Mouse (Mus musculus): ENCODE results near the gene Ptpro. TPM values are rescaled to one million over a fixed set of nuclear protein-coding genes. Genes with fewer than 3 reads are reported as not detected.

Gene Ptpro
- total RNA-seq, 1 experiment: 0.31 TPM

DNA sequence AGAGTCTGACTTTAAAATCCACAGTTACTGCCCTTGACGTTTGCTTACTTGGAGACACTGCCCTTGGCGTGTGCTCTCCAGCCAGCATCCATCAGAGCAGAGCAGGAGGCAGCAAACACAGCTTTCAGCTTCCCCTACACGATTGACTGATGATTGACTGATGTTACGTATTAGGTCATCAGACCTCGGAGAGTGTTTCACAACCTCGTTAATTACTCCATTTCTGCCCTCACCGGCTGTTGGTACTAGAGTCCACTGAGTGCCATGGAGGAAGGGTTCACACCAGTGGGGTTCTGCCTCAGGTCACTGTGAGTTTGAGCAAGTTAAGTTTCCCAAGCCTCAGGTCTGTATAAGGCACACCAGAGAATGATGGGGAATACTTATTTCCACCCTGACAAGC is 143.0 kb downstream of the Ptpro start:
- H3K9ac ChIP-seq (ENCODE audit: insufficient read depth, low read depth, low read length, poor library complexity, severe bottlenecking): no peak overlapping the region
- H3K4me3 ChIP-seq (ENCODE audit: insufficient read depth in 1 of 2, low read depth in 1 of 2, low read length in 2 of 2, poor library complexity in 1 of 2, severe bottlenecking in 1 of 2): no peak overlapping the region
- H3K36me3 ChIP-seq (ENCODE audit: control insufficient read depth, insufficient read depth, low read length, poor library complexity, severe bottlenecking): no peaks in the 10 kb centered on the region
- no peak for DNase-seq (ENCODE audit: low read depth, low spot score)
- H3K9me3 ChIP-seq (ENCODE audit: control insufficient read depth, insufficient read depth, low read depth, low read length): no peaks in the 10 kb centered on the region
- in situ Hi-C loops (cut with MboI; ENCODE audit: low sequenced_read_pairs in 2 of 2, unreplicated experiment in 2 of 2): no loop called here
- no peaks in the 10 kb centered on the region for H3K4me1 ChIP-seq (ENCODE audit: control insufficient read depth in 2 of 2, insufficient read depth in 2 of 2, low read length in 2 of 2, poor library complexity in 1 of 2)
- no peak overlapping the region for H3K27ac ChIP-seq (ENCODE audit: insufficient read depth, low read depth, low read length, poor library complexity, severe bottlenecking)
- TF ChIP-seq MAFK (IDR thresholded peaks at IDR 0.05; ENCODE audit: insufficient read depth, low read depth, low read length) (no peak), CHD2 (IDR thresholded peaks at IDR 0.05; ENCODE audit: low read depth, low read length) (no peak), ZC3H11A (IDR thresholded peaks at IDR 0.05; ENCODE audit: borderline replicate concordance, low read depth, low read length) (no peak), ZNF384 (IDR thresholded peaks at IDR 0.05; ENCODE audit: low read depth, low read length) (no peak), HCFC1 (IDR thresholded peaks at IDR 0.05; ENCODE audit: borderline replicate concordance, insufficient read depth, low read length) (no peak)

DNA sequence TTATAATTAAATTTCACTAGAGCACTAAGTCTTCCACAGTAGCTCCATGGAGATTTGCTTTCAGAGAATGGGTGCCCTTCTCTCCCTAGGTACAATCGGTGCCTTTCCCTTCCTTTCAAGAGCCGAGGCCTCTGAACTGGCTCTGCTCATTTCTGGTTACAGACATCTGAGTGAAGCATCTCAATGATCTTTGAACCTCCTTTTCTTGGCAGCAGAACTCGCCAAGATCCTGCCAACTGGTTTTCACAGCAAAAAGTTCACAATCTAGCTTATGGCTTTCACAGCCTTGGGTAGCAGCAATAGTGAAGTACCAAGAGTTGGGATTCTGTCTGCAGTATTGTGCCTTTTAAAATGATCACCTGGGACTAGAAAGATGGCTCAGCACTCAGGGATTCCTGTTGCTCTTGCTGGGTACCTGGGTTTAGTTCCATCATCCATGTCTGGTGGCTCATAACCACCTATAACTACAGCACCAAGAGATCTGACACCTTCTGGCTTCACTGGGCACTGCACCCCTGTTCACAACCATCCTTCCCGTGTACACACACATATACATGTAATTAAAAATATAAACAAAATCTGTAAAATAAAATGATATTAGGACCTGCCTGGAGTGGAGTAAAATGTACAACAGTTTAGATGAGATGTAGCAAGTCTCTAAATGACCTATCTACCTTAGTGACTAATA is 144.1 kb downstream of the Ptpro start:
- no peak overlapping the region for H3K4me3 ChIP-seq (ENCODE audit: insufficient read depth in 1 of 2, low read depth in 1 of 2, low read length in 2 of 2, poor library complexity in 1 of 2, severe bottlenecking in 1 of 2)

DNA sequence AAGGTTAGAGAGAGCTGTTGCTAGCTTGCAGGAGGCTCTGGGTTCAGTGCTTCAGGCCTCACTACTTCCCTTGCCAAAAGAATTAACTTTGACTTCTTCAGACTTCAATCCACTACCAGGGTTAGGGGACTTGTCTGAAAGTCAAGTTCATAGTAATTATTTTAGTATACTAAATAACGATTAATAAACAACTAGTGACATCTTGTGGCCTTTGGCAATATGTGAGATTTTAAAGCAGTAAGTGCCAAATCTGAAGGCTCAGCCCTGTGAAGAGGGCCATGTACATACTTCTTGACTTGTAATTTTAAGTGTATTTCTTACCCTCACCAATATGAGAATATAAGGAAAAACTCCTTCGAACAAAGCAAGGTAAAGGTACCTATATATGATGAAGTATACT is 145.2 kb downstream of the Ptpro start:
- Histone ChIP-seq H3K9me3 (ENCODE audit: control insufficient read depth, insufficient read depth, low read depth, low read length) (no peaks in the 10 kb centered on the region), H3K36me3 (ENCODE audit: control insufficient read depth, insufficient read depth, low read length, poor library complexity, severe bottlenecking) (no peaks in the 10 kb centered on the region), H3K27ac (ENCODE audit: insufficient read depth, low read depth, low read length, poor library complexity, severe bottlenecking) (no peak overlapping the region), H3K4me3 (ENCODE audit: insufficient read depth in 1 of 2, low read depth in 1 of 2, low read length in 2 of 2, poor library complexity in 1 of 2, severe bottlenecking in 1 of 2) (no peak overlapping the region), H3K9ac (ENCODE audit: insufficient read depth, low read depth, low read length, poor library complexity, severe bottlenecking) (no peak overlapping the region), H3K4me1 (ENCODE audit: control insufficient read depth in 2 of 2, insufficient read depth in 2 of 2, low read length in 2 of 2, poor library complexity in 1 of 2) (no peaks in the 10 kb centered on the region)
- TF ChIP-seq ZC3H11A (IDR thresholded peaks at IDR 0.05; ENCODE audit: borderline replicate concordance, low read depth, low read length) (no peak), CHD2 (IDR thresholded peaks at IDR 0.05; ENCODE audit: low read depth, low read length) (no peak), HCFC1 (IDR thresholded peaks at IDR 0.05; ENCODE audit: borderline replicate concordance, insufficient read depth, low read length) (no peak), MAFK (IDR thresholded peaks at IDR 0.05; ENCODE audit: insufficient read depth, low read depth, low read length) (no peak), ZNF384 (IDR thresholded peaks at IDR 0.05; ENCODE audit: low read depth, low read length) (no peak)
- in situ Hi-C loops (cut with MboI; ENCODE audit: low sequenced_read_pairs in 2 of 2, unreplicated experiment in 2 of 2): no loop called here
- no peak for DNase-seq (ENCODE audit: low read depth, low spot score)

More for the DNA sequence above, 144.1 kb downstream of the Ptpro start:
- H3K9me3 ChIP-seq (ENCODE audit: control insufficient read depth, insufficient read depth, low read depth, low read length): no peaks in the 10 kb centered on the region
- DNase-seq (ENCODE audit: low read depth, low spot score): no peak
- no peaks in the 10 kb centered on the region for H3K36me3 ChIP-seq (ENCODE audit: control insufficient read depth, insufficient read depth, low read length, poor library complexity, severe bottlenecking)
- in situ Hi-C loops (cut with MboI; ENCODE audit: low sequenced_read_pairs in 2 of 2, unreplicated experiment in 2 of 2): no loop called here
- TF ChIP-seq ZC3H11A (IDR thresholded peaks at IDR 0.05; ENCODE audit: borderline replicate concordance, low read depth, low read length) (no peak), MAFK (IDR thresholded peaks at IDR 0.05; ENCODE audit: insufficient read depth, low read depth, low read length) (no peak), HCFC1 (IDR thresholded peaks at IDR 0.05; ENCODE audit: borderline replicate concordance, insufficient read depth, low read length) (no peak), ZNF384 (IDR thresholded peaks at IDR 0.05; ENCODE audit: low read depth, low read length) (no peak), CHD2 (IDR thresholded peaks at IDR 0.05; ENCODE audit: low read depth, low read length) (no peak)
- no peak overlapping the region for H3K27ac ChIP-seq (ENCODE audit: insufficient read depth, low read depth, low read length, poor library complexity, severe bottlenecking)
- H3K9ac ChIP-seq (ENCODE audit: insufficient read depth, low read depth, low read length, poor library complexity, severe bottlenecking): no peak overlapping the region
- no peaks in the 10 kb centered on the region for H3K4me1 ChIP-seq (ENCODE audit: control insufficient read depth in 2 of 2, insufficient read depth in 2 of 2, low read length in 2 of 2, poor library complexity in 1 of 2)

DNA sequence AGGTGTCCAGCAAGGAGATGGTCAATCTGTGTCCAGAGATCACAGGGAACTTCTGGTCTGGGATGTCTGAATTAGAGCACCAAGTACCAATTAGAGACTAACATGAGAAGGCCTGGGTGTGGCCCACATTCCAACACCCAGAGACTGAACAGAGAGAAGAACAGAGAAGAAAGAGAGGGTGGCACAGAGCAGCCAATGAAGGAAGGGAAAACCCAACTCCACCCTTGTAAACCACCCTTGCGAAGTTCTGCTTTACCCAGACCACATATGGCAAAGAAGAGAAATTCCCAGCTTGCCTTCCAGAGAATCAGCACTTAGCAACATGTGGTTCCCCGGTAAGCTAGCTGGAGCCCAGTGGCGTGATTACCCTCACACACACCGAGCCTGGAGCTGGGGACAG is 152.1 kb downstream of the Ptpro start:
- DNase-seq (ENCODE audit: low read depth, low spot score): no peak
- Histone ChIP-seq H3K4me1 (ENCODE audit: control insufficient read depth in 2 of 2, insufficient read depth in 2 of 2, low read length in 2 of 2, poor library complexity in 1 of 2) (no peaks in the 10 kb centered on the region), H3K9ac (ENCODE audit: insufficient read depth, low read depth, low read length, poor library complexity, severe bottlenecking) (no peak overlapping the region), H3K36me3 (ENCODE audit: control insufficient read depth, insufficient read depth, low read length, poor library complexity, severe bottlenecking) (no peaks in the 10 kb centered on the region), H3K4me3 (ENCODE audit: insufficient read depth in 1 of 2, low read depth in 1 of 2, low read length in 2 of 2, poor library complexity in 1 of 2, severe bottlenecking in 1 of 2) (no peak overlapping the region), H3K27ac (ENCODE audit: insufficient read depth, low read depth, low read length, poor library complexity, severe bottlenecking) (no peak overlapping the region), H3K9me3 (ENCODE audit: control insufficient read depth, insufficient read depth, low read depth, low read length) (no peaks in the 10 kb centered on the region)
- in situ Hi-C loops (cut with MboI; ENCODE audit: low sequenced_read_pairs in 2 of 2, unreplicated experiment in 2 of 2): loop anchor here (25.0 kb wide), 1 partner anchor 308 kb away; no protein-coding TSS in a partner anchor
- no peak for TF ChIP-seq MAFK (IDR thresholded peaks at IDR 0.05; ENCODE audit: insufficient read depth, low read depth, low read length)
- no peak for TF ChIP-seq HCFC1 (IDR thresholded peaks at IDR 0.05; ENCODE audit: borderline replicate concordance, insufficient read depth, low read length)
- no peak for TF ChIP-seq CHD2 (IDR thresholded peaks at IDR 0.05; ENCODE audit: low read depth, low read length)
- TF ChIP-seq ZC3H11A (IDR thresholded peaks at IDR 0.05; ENCODE audit: borderline replicate concordance, low read depth, low read length): no peak

All from ES-E14 (cell line).